10 mouse cellular contexts compared by ENCODE assay signal in the genomic region with DNA sequence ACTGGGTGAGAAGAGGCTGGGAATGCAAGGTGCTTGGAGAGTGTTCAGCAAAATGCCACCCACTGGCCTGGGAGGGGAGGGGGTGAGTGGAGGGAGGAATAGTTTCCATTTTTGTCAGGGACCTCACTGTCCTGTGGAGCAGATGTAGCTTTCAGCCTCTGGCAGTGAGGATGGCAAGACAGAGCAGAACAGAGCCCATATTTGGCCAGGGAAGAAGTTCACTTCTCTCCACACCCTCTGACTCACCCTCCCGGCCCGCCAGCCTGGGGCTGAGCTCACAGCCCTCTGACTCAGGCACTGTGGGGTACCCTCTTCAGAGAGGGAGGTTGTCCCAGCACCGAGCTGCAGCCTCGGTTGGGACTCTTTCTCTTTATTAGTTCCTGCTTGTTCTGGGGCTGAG.
DNase-seq lines count a peak whose midpoint lies in the region; ATAC-seq and TF ChIP-seq lines count a peak whose summit lies in the region.
"Had no signal": no experiment of that assay in that cellular context is flagged by ENCODE, and none has a peak within 500 bp of the region (broad histone marks: within the 10 kb centered on the region; RNA-seq: fewer than 3 reads in every experiment).

No protein-coding gene starts in this region.

- no peaks in the 10 kb centered on the region for H3K27me3 ChIP-seq in stomach, postnatal 0 days (ENCODE audit: control insufficient read depth, insufficient read depth, low read length)
- no peaks in the 10 kb centered on the region for H3K27me3 ChIP-seq in midbrain, embryonic 14.5 days (ENCODE audit: control insufficient read depth, insufficient read depth, low read length)

- 3% methylated on average over 4 of the region's 4 CpGs for WGBS in stomach, postnatal 0 days
- 51% methylated on average over 4 of the region's 4 CpGs for WGBS in midbrain, embryonic 14.5 days

- H3K4me1 ChIP-seq in stomach, postnatal 0 days (replicated peaks; ENCODE audit: control insufficient read depth, insufficient read depth): no peaks in the 10 kb centered on the region
- H3K4me1 ChIP-seq in midbrain, embryonic 14.5 days (ENCODE audit: control insufficient read depth, insufficient read depth, low read length): no peaks in the 10 kb centered on the region

- H3K27ac ChIP-seq in stomach, postnatal 0 days (replicated peaks): peak overlapping the region; percentile 84
- no peak overlapping the region for H3K27ac ChIP-seq in midbrain, embryonic 14.5 days (replicated peaks; ENCODE audit: low read depth, low read length)
- H3K27ac ChIP-seq: kidney, postnatal 0 days had no signal

- intact Hi-C loops in gastrocnemius, postnatal 36 days (cut with DNase I): no loop called here

- TF ChIP-seq CTCF in stomach, postnatal 0 days (IDR thresholded peaks at IDR 0.05; ENCODE audit: low read depth): no peak

- H3K4me2 ChIP-seq in stomach, postnatal 0 days (replicated peaks; ENCODE audit: low read depth): no peak overlapping the region
- H3K4me2 ChIP-seq in midbrain, embryonic 14.5 days (ENCODE audit: low read length): no peak overlapping the region
- H3K4me2 ChIP-seq: midbrain, embryonic 11.5 days had no signal

- H3K9me3 ChIP-seq in stomach, postnatal 0 days (ENCODE audit: control insufficient read depth, low read length): no peaks in the 10 kb centered on the region
- H3K9me3 ChIP-seq in midbrain, embryonic 14.5 days (ENCODE audit: control insufficient read depth, low read length): no peaks in the 10 kb centered on the region

- TF ChIP-seq EP300 in stomach, postnatal 0 days (optimal IDR thresholded peaks at IDR 0.05): no peak

- no peak for ATAC-seq in CD4-positive, CD25-positive, alpha-beta regulatory T cell, adult 4 months
- peak; percentile 95 for ATAC-seq in stomach, postnatal 0 days (ENCODE audit: low FRiP score, low TSS enrichment)
- no peak for ATAC-seq in midbrain, embryonic 14.5 days (ENCODE audit: low FRiP score, low TSS enrichment)

- no peaks in the 10 kb centered on the region for H3K36me3 ChIP-seq in stomach, postnatal 0 days (ENCODE audit: control insufficient read depth, insufficient read depth, low read length)
- H3K36me3 ChIP-seq in midbrain, embryonic 14.5 days (ENCODE audit: control insufficient read depth, insufficient read depth, low read length): no peaks in the 10 kb centered on the region

- H3K9ac ChIP-seq in stomach, postnatal 0 days (ENCODE audit: low read length): no peak overlapping the region
- H3K9ac ChIP-seq in midbrain, embryonic 14.5 days (replicated peaks; ENCODE audit: low read length): no peak overlapping the region

- no peak overlapping the region for H3K4me3 ChIP-seq in stomach, postnatal 0 days (ENCODE audit: low read depth, low read length)
- no peak overlapping the region for H3K4me3 ChIP-seq in midbrain, embryonic 14.5 days (replicated peaks; ENCODE audit: low read depth, low read length)

- DNase-seq in CD4-positive, CD25-positive, alpha-beta regulatory T cell, adult 2 months (ENCODE audit: low read depth, low spot score): peak; percentile 19
- DNase-seq in gastrocnemius, postnatal 36 days: peak; percentile 39 to 43
- peak; percentile 59 to 63 for DNase-seq in lung, adult 18-20 months
- peak; percentile 58 for DNase-seq in stomach, postnatal 0 days (ENCODE audit: low spot score)
- DNase-seq in midbrain, embryonic 14.5 days: no peak
- no peak for DNase-seq in embryo, embryonic 10 days (ENCODE audit: low spot score)
- DNase-seq in right cerebral cortex, adult 2 months (ENCODE audit: low spot score in 2 of 2): no peak

Comparison
In these comparisons a context has a peak if more than half of its experiments do, and no peak if none do; other contexts are left out.
1. DNase-seq: peak in CD4-positive, CD25-positive, alpha-beta regulatory T cell, adult 2 months (single experiment), gastrocnemius, postnatal 36 days (2 of 2), lung, adult 18-20 months (2 of 2) and stomach, postnatal 0 days (single experiment); none in midbrain, embryonic 14.5 days (single experiment), embryo, embryonic 10 days (single experiment) and right cerebral cortex, adult 2 months (0 of 2).